Mouse (Mus musculus) heart, embryonic 14.5 days (tissue): Measurements from ENCODE around the gene Sec22c. TPM values are rescaled to one million over a fixed set of nuclear protein-coding genes. Genes with fewer than 3 reads are reported as not detected.

Experiments used
- ATAC-seq: fragments of 200-750 bp; cut with Nextera tagmentation; 2 replicates; pipeline ENCODE4 v1.8.0; 2017; ENCODE audit warnings: low read depth, moderate TSS enrichment; ENCODE audit not compliant: insufficient number of reproducible peaks, insufficient read depth, low FRiP score
- H3K27ac ChIP-seq, 2 experiments: fragments of 200-500 bp in 1 of 2; fragments of 300-500 bp in 1 of 2; sonication (generic) in 1 of 2; replicated peaks in 1 of 2; 2 replicates each; pipeline ENCODE4 v1.5.1; 2012 to 2014; ENCODE audit warnings: low read depth in 2 of 2, low read length in 2 of 2, control low read depth in 1 of 2, mild to moderate bottlenecking in 1 of 2, mixed read lengths in 1 of 2; ENCODE audit not compliant: control insufficient read depth in 1 of 2, insufficient read depth in 1 of 2
- H3K27me3 ChIP-seq: fragments of 300-500 bp; sonication (generic); 2 replicates; pipeline ENCODE4 v1.6.1; 2014; ENCODE audit warnings: mild to moderate bottlenecking, low read length, control low read depth; ENCODE audit not compliant: control insufficient read depth, insufficient read depth
- H3K36me3 ChIP-seq: fragments of 300-500 bp; sonication (generic); 2 replicates; pipeline ENCODE4 v1.6.1; 2014; ENCODE audit warnings: mild to moderate bottlenecking, control low read depth, low read length, mixed read lengths; ENCODE audit not compliant: control insufficient read depth, insufficient read depth
- H3K4me1 ChIP-seq, 2 experiments: fragments of 200-500 bp in 1 of 2; fragments of 300-500 bp in 1 of 2; sonication (generic) in 1 of 2; 2 replicates each; pipeline ENCODE4 v1.6.1; 2012 to 2014; ENCODE audit warnings: low read length in 2 of 2, control low read depth in 1 of 2, mixed read lengths in 1 of 2; ENCODE audit not compliant: control insufficient read depth in 2 of 2, insufficient read depth in 2 of 2
- H3K4me2 ChIP-seq: fragments of 300-500 bp; sonication (generic); 2 replicates; pipeline ENCODE4 v1.6.1; 2014; ENCODE audit warnings: mild to moderate bottlenecking, low read length
- H3K4me3 ChIP-seq, 2 experiments: fragments of 200-500 bp in 1 of 2; fragments of 300-500 bp in 1 of 2; sonication (generic) in 1 of 2; 2 replicates each; pipeline ENCODE4 v1.5.1; 2012 to 2014; ENCODE audit warnings: low read length in 2 of 2, mild to moderate bottlenecking in 2 of 2, control low read depth in 1 of 2, low read depth in 1 of 2, moderate library complexity in 1 of 2; ENCODE audit not compliant: control insufficient read depth in 1 of 2, insufficient read depth in 1 of 2
- H3K9ac ChIP-seq: fragments of 300-500 bp; sonication (generic); 2 replicates; pipeline ENCODE4 v1.6.1; 2014; ENCODE audit warnings: mild to moderate bottlenecking, low read length
- H3K9me3 ChIP-seq: fragments of 300-500 bp; sonication (generic); 2 replicates; pipeline ENCODE4 v1.6.1; 2016; ENCODE audit warnings: low read length, control low read depth; ENCODE audit not compliant: control insufficient read depth
- WGBS: fragments of 180-500 bp; shearing (Covaris S2); extraction: QIAGEN DNeasy Blood & Tissue Kit; methylation state at CpG from one replicate; pipeline ENCODE4 v1.1.7; 2014; 5-methylcytosine and 5-hydroxymethylcytosine counted together
- polyA plus RNA-seq: library from polyadenylated mRNA; unstranded; fragments of >200 nt; fragmentation: Nextera tagmentation; extraction: Ambion mirVana; gene quantifications from 2 replicates; pipeline ENCODE4 v1.2.1, GENCODE M21; 2014

Gene Sec22c
- polyA plus RNA-seq, 1 experiment from 2014 or later = 4.4 TPM

GRCm38 (mm10) chr9:121659791-121660190 lies 45.5 kb downstream of the Sec22c start:
- no peak overlapping the region for H3K9ac ChIP-seq
- no peaks in the 10 kb centered on the region for H3K4me1 ChIP-seq
- peaks cover 18% of the 10 kb centered on the region for H3K27me3 ChIP-seq
- ATAC-seq = no peak
- H3K27ac ChIP-seq = no peak overlapping the region
- H3K4me2 ChIP-seq = no peak overlapping the region
- H3K4me3 ChIP-seq = no peak overlapping the region
- no peaks in the 10 kb centered on the region for H3K9me3 ChIP-seq
- 61% methylated on average over 7 of the region's 7 CpGs for WGBS
- no peaks in the 10 kb centered on the region for H3K36me3 ChIP-seq

DNA sequence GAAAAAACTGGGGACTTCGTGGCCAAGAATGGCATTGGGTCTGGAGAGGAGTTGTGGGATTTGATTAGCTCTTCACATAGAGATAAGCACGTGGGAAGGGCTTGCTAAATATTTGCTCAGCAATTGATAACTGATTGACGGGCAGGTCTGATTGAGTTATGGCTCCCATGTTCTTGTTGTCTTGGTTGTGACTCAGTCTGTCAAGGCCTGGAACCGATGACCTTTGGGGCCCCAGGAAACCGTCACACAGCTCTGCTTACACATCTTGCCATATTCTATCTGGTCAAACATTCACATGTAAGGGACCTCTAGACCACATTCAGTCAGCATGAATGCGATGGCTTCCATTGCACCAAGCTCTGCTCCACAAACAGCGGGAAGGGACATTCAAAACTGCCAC lies 47.0 kb downstream of the Sec22c start:
- Histone ChIP-seq H3K9me3 (no peaks in the 10 kb centered on the region), H3K4me1 (no peaks in the 10 kb centered on the region), H3K27me3 (peaks cover 6% of the 10 kb centered on the region), H3K27ac (no peak overlapping the region), H3K9ac (no peak overlapping the region), H3K4me3 (no peak overlapping the region), H3K4me2 (no peak overlapping the region), H3K36me3 (no peaks in the 10 kb centered on the region)
- no peak for ATAC-seq
- WGBS = 71% methylated on average over 7 of the region's 7 CpGs

DNA sequence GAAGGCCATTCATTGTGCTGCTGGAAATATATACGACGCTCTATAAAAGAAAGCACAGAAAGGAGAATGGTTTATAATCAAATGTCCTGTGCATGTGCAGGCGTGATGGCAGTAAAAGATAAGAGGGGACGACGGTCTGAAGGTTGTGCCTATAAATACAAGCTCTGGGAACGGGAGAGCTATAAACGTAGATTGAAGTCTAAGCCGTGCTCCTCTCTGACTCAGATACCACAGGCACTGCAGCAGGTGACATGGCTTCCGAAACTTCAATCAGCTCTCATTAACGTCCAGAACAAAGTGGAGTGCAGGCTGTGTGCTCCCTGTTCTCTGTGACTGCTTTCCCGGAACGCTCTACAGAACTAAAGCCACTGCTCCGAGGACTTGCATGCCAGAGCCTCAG lies 48.1 kb downstream of the Sec22c start:
- no peak overlapping the region for H3K9ac ChIP-seq
- peaks cover 6% of the 10 kb centered on the region for H3K27me3 ChIP-seq
- no peak overlapping the region for H3K4me3 ChIP-seq
- WGBS = 40% methylated on average over 13 of the region's 13 CpGs
- no peak overlapping the region for H3K27ac ChIP-seq
- H3K36me3 ChIP-seq = no peaks in the 10 kb centered on the region
- no peak for ATAC-seq
- H3K9me3 ChIP-seq = no peaks in the 10 kb centered on the region
- H3K4me2 ChIP-seq = no peak overlapping the region
- H3K4me1 ChIP-seq = no peaks in the 10 kb centered on the region

DNA sequence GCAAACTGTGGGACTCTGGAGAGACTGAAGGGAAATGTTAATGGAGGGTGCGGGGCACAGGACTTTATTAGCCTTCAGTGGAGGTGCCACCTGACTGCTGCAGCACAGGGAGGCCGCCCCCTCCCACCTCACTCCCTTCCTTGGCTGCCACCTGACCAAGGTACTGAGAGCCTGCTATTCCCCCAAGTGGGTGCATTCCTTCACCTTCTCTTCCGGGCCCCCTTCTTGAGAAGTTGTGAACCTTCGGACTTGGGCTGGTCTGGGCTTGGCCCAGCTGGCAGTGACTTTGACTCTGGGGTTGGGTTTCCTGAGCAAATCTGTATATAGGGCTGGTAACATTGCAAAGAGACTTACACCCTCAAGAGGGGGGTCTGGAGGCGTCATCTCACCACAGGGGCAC lies 49.0 kb downstream of the Sec22c start:
- Histone ChIP-seq H3K4me2 (no peak overlapping the region), H3K27ac (no peak overlapping the region), H3K9ac (no peak overlapping the region), H3K36me3 (no peaks in the 10 kb centered on the region), H3K27me3 (peaks cover 6% of the 10 kb centered on the region), H3K4me1 (no peaks in the 10 kb centered on the region), H3K4me3 (no peak overlapping the region), H3K9me3 (no peaks in the 10 kb centered on the region)
- 91% methylated on average over 5 of the region's 5 CpGs for WGBS
- no peak for ATAC-seq

GRCm38 (mm10) chr9:121653668-121654067 lies 51.6 kb downstream of the Sec22c start:
- Histone ChIP-seq H3K27ac (no peak overlapping the region), H3K4me1 (no peaks in the 10 kb centered on the region), H3K9ac (no peak overlapping the region), H3K4me2 (no peak overlapping the region), H3K27me3 (peaks cover 6% of the 10 kb centered on the region; the same call in 1 of the 2 replicates), H3K4me3 (no peak overlapping the region), H3K9me3 (no peaks in the 10 kb centered on the region), H3K36me3 (no peaks in the 10 kb centered on the region)
- 88% methylated on average over 10 of the region's 10 CpGs for WGBS
- ATAC-seq = no peak

- Histone ChIP-seq H3K4me3 (no peak overlapping the region), H3K9me3 (no peaks in the 10 kb centered on the region), H3K27me3 (peaks cover 23% of the 10 kb centered on the region), H3K4me1 (peaks cover 0 to 6% of the 10 kb centered on the region in 2 experiments; a peak in 1 of 4 replicates), H3K4me2 (no peak overlapping the region), H3K9ac (no peak overlapping the region), H3K27ac (no peak overlapping the region), H3K36me3 (no peaks in the 10 kb centered on the region)
- no peak for ATAC-seq
- 48% methylated on average over 7 of the region's 7 CpGs for WGBS
Observed at GRCm38 (mm10) chr9:121647026-121647425, 58.3 kb downstream of the Sec22c start.

DNA sequence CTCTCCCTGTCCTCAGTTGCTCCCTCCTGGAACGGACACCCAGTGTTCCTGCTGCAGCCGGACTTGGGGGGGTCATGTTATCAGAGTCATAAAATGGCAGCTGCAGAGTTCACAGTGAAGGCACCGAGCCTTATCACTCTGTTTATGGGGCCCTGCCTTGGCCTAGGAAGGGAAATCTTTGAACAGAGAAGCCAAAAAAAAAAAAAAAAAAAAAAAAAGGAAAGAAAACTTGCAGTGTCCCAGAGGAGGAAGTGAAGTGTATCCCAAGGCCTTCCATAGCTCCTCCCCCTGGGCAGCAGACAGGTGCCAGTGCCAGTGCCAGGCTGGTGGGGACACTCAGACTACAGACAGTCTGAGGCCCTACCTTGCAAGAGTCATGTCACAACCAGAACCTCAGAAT lies 60.4 kb downstream of the Sec22c start:
- no peaks in the 10 kb centered on the region for H3K36me3 ChIP-seq
- peaks cover 45% of the 10 kb centered on the region for H3K27me3 ChIP-seq
- ATAC-seq = no peak
- no peak overlapping the region for H3K4me2 ChIP-seq
- no peak overlapping the region for H3K27ac ChIP-seq
- peaks cover 0 to 10% of the 10 kb centered on the region in 2 experiments; a peak in 1 of 4 replicates for H3K4me1 ChIP-seq
- no peaks in the 10 kb centered on the region for H3K9me3 ChIP-seq
- H3K9ac ChIP-seq = no peak overlapping the region
- WGBS = 43% methylated on average over 3 of the region's 3 CpGs
- no peak overlapping the region for H3K4me3 ChIP-seq

DNA sequence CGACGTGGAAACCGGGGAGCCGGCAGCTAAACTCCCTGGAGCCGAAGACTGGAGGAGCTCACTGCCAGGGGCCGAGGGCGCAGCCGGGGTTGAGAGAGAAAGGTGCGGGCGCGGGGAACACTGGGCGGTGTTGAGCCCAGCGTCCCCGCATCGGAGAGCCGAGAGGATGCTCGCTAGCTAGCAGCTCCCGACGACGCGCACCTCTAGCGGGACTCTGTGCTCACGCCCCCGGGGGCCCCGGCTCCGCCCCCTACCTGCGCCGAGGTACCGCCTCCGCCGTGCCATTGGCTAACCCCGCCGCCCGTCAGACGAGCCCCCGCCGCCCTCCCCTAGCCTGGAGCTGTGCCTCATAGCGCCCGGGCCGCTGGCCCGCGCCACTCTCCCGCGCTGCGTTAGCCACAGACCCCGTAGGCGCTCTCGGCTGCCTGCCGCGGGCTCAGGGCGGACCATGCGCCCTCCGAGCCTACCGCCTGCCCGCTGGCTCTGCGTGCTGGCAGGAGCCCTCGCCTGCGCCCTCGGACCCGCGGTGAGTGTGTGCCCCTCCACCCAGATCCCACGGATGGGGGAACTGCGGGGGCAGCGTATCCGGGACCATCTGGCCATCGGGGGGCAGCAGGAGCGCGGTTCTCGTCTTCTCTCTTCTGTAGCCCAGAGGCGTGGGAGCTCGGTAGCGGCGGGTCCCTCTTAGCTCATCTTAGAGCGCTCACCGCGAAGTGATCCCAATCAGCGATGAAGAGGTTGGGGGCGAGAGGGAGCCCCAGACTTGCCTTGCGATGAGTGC lies 62.7 kb downstream of the Sec22c start, which contains the start of gene Vipr1:
Gene Vipr1, plus strand, starts transcription at position 316 of the 781 bp plus-strand sequence.
- peak within 1 kb of the TSS; percentile 90 for H3K4me2 ChIP-seq
- ATAC-seq = peak; percentile 73
- peak within 1 kb of the TSS; percentile 39 to 46 for H3K4me3 ChIP-seq
- H3K9me3 ChIP-seq = no peaks in the 10 kb centered on the region
- H3K27ac ChIP-seq = no peak within 1 kb of the TSS
- H3K36me3 ChIP-seq = no peaks in the 10 kb centered on the region
- peak within 1 kb of the TSS; percentile 49; the same call in 1 of the 2 replicates for H3K9ac ChIP-seq
- under 1% methylated on average over 79 of the region's 79 CpGs for WGBS
- H3K4me1 ChIP-seq = peaks cover 0 to 10% of the 10 kb centered on the region in 2 experiments; a peak in 1 of 4 replicates
- peaks cover 58% of the 10 kb centered on the region for H3K27me3 ChIP-seq
